Mouse (Mus musculus) hindbrain, embryonic 12.5 days (tissue): Measurements from ENCODE around the gene Scarb1. TPM values are rescaled to one million over a fixed set of nuclear protein-coding genes. Genes with fewer than 3 reads are reported as not detected.

Experiments
- ATAC-seq: fragments of 200-750 bp; cut with Nextera tagmentation; 2 replicates; pipeline ENCODE4 v1.8.0; 2017; ENCODE audit warnings: moderate TSS enrichment; ENCODE audit not compliant: low FRiP score
- H3K27ac ChIP-seq: fragments of 300-500 bp; sonication (generic); 2 replicates; pipeline ENCODE4 v1.5.1; 2016; ENCODE audit warnings: mild to moderate bottlenecking
- H3K27me3 ChIP-seq: fragments of 300-500 bp; sonication (generic); 2 replicates; pipeline ENCODE4 v1.6.1; 2016; ENCODE audit warnings: mild to moderate bottlenecking
- H3K36me3 ChIP-seq: fragments of 300-500 bp; sonication (generic); 2 replicates; pipeline ENCODE4 v1.6.1; 2016; ENCODE audit warnings: mild to moderate bottlenecking
- H3K4me1 ChIP-seq: fragments of 300-500 bp; sonication (generic); 2 replicates; pipeline ENCODE4 v1.6.1; 2016
- H3K4me2 ChIP-seq: fragments of 300-500 bp; sonication (generic); replicated peaks from 2 replicates; pipeline ENCODE4 v1.6.1; 2016; ENCODE audit warnings: mild to moderate bottlenecking
- H3K4me3 ChIP-seq: fragments of 300-500 bp; sonication (generic); 2 replicates; pipeline ENCODE4 v1.5.1; 2016; ENCODE audit warnings: mild to moderate bottlenecking
- H3K9ac ChIP-seq: fragments of 300-500 bp; sonication (generic); 2 replicates; pipeline ENCODE4 v1.6.1; 2016; ENCODE audit warnings: mild to moderate bottlenecking, moderate library complexity
- H3K9me3 ChIP-seq: fragments of 300-500 bp; sonication (generic); replicated peaks from 2 replicates; pipeline ENCODE4 v1.6.1; 2016; ENCODE audit warnings: mild to moderate bottlenecking
- WGBS: fragments of 180-500 bp; shearing (Covaris S2); methylation state at CpG from one replicate; pipeline ENCODE4 v1.1.7; 2016; 5-methylcytosine and 5-hydroxymethylcytosine counted together
- polyA plus RNA-seq: library from polyadenylated mRNA; unstranded; fragments of >200 nt; fragmentation: Nextera tagmentation; extraction: Ambion mirVana; gene quantifications from 2 replicates; pipeline ENCODE4 v1.2.1, GENCODE M21; 2016

Gene Scarb1
- polyA plus RNA-seq, 1 experiment from 2014 or later: 28.6 TPM

DNA sequence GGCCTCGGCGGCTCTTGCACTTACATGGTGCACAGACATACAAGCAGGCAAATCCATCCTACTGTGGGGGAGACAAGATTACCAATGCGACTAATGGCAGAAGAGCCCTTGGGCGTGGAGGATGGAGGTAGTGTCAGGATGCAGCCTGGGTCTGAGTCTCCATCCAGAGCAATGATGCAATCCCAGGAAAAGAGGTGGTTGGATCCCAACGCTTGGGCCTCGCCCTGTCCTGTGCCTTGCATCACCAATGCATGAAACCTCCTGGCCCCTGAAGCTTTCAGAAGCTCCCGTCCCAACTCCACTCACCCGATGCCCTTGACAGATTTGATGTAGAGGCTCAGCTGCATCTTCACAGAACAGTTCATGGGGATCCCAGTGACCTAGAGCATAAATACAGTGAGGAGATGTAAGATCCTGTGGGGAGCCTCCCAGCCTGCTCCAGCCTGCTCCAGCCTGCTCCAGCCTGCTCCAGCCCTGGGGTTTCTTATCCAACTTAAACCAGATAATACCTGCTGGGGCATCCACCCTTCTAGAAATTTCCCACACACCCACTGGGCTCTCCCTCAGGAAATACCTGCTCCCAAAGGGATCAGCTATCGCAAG, 53.7 kb downstream of the Scarb1 start:
- Histone ChIP-seq H3K27me3 (no peaks in the 10 kb centered on the region), H3K9me3 (no peaks in the 10 kb centered on the region), H3K4me1 (peaks cover 10% of the 10 kb centered on the region), H3K4me3 (no peak overlapping the region), H3K36me3 (0 out of 2 replicates have a peak, but pooled peaks cover 6% of the 10 kb centered on the region), H3K4me2 (no peak overlapping the region), H3K9ac (no peak overlapping the region), H3K27ac (no peak overlapping the region)
- WGBS: 95% methylated on average over 9 of the region's 9 CpGs
- no peak for ATAC-seq

DNA sequence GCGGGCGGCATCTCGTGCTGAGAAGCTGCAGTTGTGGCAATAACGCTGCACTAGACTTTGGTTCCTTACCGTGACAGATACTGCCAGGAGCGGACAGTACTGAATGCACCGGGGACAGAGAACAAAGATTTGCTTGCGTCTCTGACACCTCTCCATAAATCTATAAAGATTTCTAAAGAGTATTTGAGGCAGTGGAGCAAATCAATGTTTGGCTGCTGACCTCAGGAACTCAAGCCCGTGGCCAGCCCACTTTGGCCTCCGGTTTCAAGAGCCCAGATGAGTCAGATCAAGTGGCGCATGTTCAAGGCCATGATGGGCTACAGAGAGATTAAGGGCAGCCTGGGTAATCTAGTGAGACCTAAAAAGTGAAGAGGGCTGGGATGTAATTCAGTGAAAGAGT, 54.8 kb downstream of the Scarb1 start:
- Histone ChIP-seq H3K9me3 (no peaks in the 10 kb centered on the region), H3K36me3 (0 out of 2 replicates have a peak, but pooled peaks cover 6% of the 10 kb centered on the region), H3K4me1 (peaks cover 10% of the 10 kb centered on the region), H3K27me3 (no peaks in the 10 kb centered on the region), H3K4me3 (no peak overlapping the region), H3K4me2 (no peak overlapping the region), H3K27ac (no peak overlapping the region), H3K9ac (no peak overlapping the region)
- no peak for ATAC-seq
- 92% methylated on average over 11 of the region's 11 CpGs for WGBS

- WGBS: 13% methylated on average over 35 of the region's 35 CpGs
- Histone ChIP-seq H3K4me1 (peaks cover 18% of the 10 kb centered on the region), H3K9me3 (no peaks in the 10 kb centered on the region), H3K27me3 (no peaks in the 10 kb centered on the region), H3K9ac (peak overlapping the region; percentile 28), H3K4me3 (peak overlapping the region; percentile 26), H3K27ac (no peak overlapping the region), H3K4me2 (peak overlapping the region; percentile 55), H3K36me3 (0 out of 2 replicates have a peak, but pooled peaks cover 6% of the 10 kb centered on the region)
- ATAC-seq: peak; percentile 83
Measured at GRCm38 (mm10) chr5:125283748-125284640, 56.9 kb downstream of the Scarb1 start.

DNA sequence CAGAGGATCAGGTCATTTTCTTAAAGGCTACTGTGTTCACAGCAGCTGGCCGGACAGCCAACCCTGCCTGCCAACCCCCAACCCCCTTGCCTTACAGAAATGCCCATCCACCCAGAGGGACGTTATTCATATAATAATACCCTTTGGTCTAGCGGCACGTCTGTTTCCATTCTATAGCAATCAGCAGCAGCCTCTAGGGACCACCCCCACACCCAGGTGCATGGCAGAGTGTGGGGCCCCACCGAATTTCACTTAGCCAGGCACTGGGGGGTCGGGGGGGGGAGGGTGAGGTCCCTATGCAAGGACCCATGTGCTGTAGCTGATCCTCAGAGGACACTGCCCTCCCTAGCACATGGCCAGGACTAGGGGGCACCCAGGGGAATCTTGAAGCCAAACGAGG, 61.7 kb downstream of the Scarb1 start:
- ATAC-seq: 0 out of 2 replicates have a peak, but pooled peaks have one; percentile 21
- 49% methylated on average over 7 of the region's 7 CpGs for WGBS
- Histone ChIP-seq H3K9ac (0 out of 2 replicates have a peak overlapping the region, but pooled peaks have one; percentile 32), H3K36me3 (no peaks in the 10 kb centered on the region), H3K4me3 (no peak overlapping the region), H3K4me1 (peaks cover 17% of the 10 kb centered on the region), H3K27ac (no peak overlapping the region), H3K27me3 (no peaks in the 10 kb centered on the region), H3K9me3 (no peaks in the 10 kb centered on the region), H3K4me2 (no peak overlapping the region)

DNA sequence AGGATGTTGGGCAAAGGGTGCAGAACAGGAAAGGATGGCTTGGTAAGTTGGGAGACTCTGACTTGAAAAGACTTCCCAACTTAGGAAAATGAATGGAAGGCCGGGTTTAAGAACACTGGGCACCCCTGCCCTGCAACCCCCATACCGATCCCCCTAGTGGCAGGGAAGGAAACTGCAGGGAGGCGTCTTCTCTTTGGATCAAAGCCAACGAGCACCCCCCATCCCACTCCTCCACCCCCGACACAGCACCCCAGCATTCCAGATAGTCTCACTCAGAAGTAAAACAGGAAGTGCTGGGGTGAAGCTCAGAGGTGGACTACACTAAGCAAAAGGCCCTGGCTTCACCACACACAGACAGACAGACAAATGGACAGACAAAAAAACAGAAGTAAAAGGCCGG, 62.6 kb downstream of the Scarb1 start:
- Histone ChIP-seq H3K4me3 (no peak overlapping the region), H3K4me1 (peaks cover 17% of the 10 kb centered on the region), H3K27ac (no peak overlapping the region), H3K4me2 (no peak overlapping the region), H3K9me3 (no peaks in the 10 kb centered on the region), H3K9ac (no peak overlapping the region), H3K36me3 (no peaks in the 10 kb centered on the region), H3K27me3 (no peaks in the 10 kb centered on the region)
- 38% methylated on average over 6 of the region's 6 CpGs for WGBS
- no peak for ATAC-seq

- Histone ChIP-seq H3K27ac (no peak overlapping the region), H3K4me1 (peaks cover 17% of the 10 kb centered on the region), H3K27me3 (no peaks in the 10 kb centered on the region), H3K4me2 (no peak overlapping the region), H3K9me3 (no peaks in the 10 kb centered on the region), H3K36me3 (no peaks in the 10 kb centered on the region), H3K9ac (no peak overlapping the region), H3K4me3 (no peak overlapping the region)
- WGBS: 88% methylated on average over 6 of the region's 6 CpGs
- no peak for ATAC-seq
Measured at GRCm38 (mm10) chr5:125277313-125277712, 63.6 kb downstream of the Scarb1 start.

DNA sequence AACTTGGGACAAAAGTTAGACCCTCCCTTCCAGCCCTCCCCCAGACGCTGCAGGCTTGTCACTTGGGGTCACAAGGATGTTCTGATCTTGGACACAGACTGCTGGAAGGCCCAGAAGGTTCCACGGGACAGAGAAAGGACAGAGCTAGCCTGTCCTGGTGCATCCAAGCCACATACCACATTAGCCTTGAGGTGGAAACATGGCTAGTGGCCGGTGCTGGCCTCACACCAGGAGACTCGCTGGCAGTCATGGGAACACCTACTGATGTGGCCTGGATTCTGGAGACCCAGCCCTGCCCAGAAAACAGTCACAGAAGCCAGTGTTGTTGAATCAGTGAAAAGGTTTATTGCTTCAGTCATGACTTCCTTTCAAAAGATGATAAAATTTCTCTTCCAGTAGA, 64.1 kb downstream of the Scarb1 start:
- 77% methylated on average over 4 of the region's 4 CpGs for WGBS
- Histone ChIP-seq H3K36me3 (no peaks in the 10 kb centered on the region), H3K9ac (no peak overlapping the region), H3K27ac (no peak overlapping the region), H3K4me3 (no peak overlapping the region), H3K27me3 (0 out of 2 replicates have a peak, but pooled peaks cover under 1% of the 10 kb centered on the region), H3K9me3 (no peaks in the 10 kb centered on the region), H3K4me1 (peaks cover 17% of the 10 kb centered on the region), H3K4me2 (no peak overlapping the region)
- ATAC-seq: no peak

GRCm38 (mm10) chr5:125275315-125275714, 65.6 kb downstream of the Scarb1 start:
- Histone ChIP-seq H3K4me2 (no peak overlapping the region), H3K4me3 (no peak overlapping the region), H3K27me3 (0 out of 2 replicates have a peak, but pooled peaks cover 2% of the 10 kb centered on the region), H3K9me3 (no peaks in the 10 kb centered on the region), H3K36me3 (no peaks in the 10 kb centered on the region), H3K27ac (no peak overlapping the region), H3K4me1 (peaks cover 25% of the 10 kb centered on the region), H3K9ac (no peak overlapping the region)
- ATAC-seq: no peak
- WGBS: 87% methylated on average over 8 of the region's 8 CpGs

- WGBS: 94% methylated on average over 3 of the region's 3 CpGs
- no peaks in the 10 kb centered on the region for H3K9me3 ChIP-seq
- no peak for ATAC-seq
- peaks cover 24% of the 10 kb centered on the region for H3K4me1 ChIP-seq
- no peak overlapping the region for H3K4me2 ChIP-seq
- no peak overlapping the region for H3K9ac ChIP-seq
- 0 out of 2 replicates have a peak, but pooled peaks cover 2% of the 10 kb centered on the region for H3K27me3 ChIP-seq
- no peak overlapping the region for H3K4me3 ChIP-seq
- H3K27ac ChIP-seq: no peak overlapping the region
- no peaks in the 10 kb centered on the region for H3K36me3 ChIP-seq
Measured at GRCm38 (mm10) chr5:125274773-125275172, 66.1 kb downstream of the Scarb1 start.

DNA sequence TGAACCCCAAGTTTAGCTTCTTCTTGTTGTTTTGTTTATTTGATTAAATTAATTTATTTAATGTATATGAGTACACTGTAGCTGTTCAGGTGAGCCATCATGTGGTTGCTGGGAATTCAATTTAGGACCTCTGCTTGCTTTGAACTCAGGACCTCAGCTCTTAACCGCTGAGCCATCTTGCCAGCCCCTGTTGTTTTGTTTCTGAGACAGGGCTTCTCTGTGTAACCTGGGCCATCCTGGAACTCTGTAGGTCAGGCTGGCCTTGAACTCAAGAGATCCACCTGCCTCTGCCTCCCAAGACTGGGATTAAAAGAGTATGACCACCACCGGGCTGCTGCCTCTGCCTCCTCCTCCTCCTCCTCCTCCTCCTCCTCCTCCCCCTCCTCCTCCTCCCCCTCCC, 66.7 kb downstream of the Scarb1 start:
- 73% methylated on average over 2 of the region's 2 CpGs for WGBS
- Histone ChIP-seq H3K9ac (no peak overlapping the region), H3K27me3 (0 out of 2 replicates have a peak, but pooled peaks cover 2% of the 10 kb centered on the region), H3K9me3 (no peaks in the 10 kb centered on the region), H3K27ac (no peak overlapping the region), H3K4me2 (no peak overlapping the region), H3K36me3 (no peaks in the 10 kb centered on the region), H3K4me1 (peaks cover 18% of the 10 kb centered on the region), H3K4me3 (no peak overlapping the region)
- no peak for ATAC-seq

DNA sequence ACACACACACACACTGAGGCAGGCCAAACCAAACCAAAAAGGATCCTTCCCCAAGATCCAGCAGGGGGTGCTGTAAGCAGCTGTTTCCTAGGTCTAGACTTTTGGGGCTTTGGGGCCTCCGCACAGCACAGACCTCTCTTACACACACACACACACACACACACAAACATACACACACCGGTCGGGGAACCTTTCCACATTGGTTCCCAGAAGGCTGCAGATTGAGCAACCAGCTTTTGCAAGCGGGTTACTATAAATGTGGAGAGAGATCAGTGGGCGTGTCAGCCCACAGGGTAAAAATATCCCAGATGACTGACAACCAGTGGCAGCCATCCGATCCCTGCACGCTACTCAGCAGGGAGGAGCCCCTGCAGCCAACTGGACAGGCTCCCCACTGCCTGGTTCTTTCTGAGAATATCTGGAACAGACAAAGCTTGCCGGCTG, 67.2 kb downstream of the Scarb1 start:
- H3K9me3 ChIP-seq: no peaks in the 10 kb centered on the region
- no peaks in the 10 kb centered on the region for H3K36me3 ChIP-seq
- 29% methylated on average over 8 of the region's 8 CpGs for WGBS
- no peak overlapping the region for H3K4me2 ChIP-seq
- H3K9ac ChIP-seq: no peak overlapping the region; the same call in 1 of the 2 replicates
- 0 out of 2 replicates have a peak, but pooled peaks cover 2% of the 10 kb centered on the region for H3K27me3 ChIP-seq
- peaks cover 17% of the 10 kb centered on the region for H3K4me1 ChIP-seq
- H3K27ac ChIP-seq: no peak overlapping the region
- no peak overlapping the region for H3K4me3 ChIP-seq
- ATAC-seq: no peak

DNA sequence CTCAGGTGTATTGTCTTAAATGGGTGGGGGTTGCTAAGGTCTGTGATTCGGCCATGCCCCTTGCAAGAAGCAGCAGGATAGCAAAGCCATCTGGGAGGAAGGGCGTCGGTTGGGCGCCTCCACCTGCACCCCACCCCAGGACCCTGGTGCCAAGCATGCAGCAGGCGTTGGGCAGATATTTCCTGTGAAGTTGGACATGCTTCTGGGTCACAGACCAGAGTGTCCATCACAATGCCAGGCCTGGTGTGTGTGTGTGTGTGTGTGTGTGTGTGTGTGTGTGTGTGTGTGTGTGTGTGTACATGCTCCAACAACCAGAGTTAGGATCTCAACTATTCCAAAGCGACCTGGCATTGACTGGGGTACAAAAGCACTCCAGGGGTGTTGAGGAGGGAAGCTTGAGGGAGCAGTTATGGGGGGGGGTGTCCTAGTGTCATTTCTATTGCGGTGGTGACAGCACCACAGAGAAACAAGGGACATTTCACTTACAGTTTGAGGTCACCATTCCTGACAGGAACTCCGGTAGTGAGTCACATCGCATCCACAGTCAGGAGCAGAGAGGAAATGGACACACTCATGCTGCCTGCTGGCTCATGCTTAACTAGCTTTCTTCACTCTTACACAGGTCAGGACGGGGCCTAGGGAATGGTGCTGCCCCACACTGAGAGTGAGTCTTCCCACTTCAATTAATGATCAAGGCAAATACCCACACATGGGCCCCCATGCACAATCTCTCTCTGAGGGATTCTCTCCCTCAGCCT, 68.5 kb downstream of the Scarb1 start:
- Histone ChIP-seq H3K9ac (no peak overlapping the region), H3K4me1 (peaks cover 29% of the 10 kb centered on the region), H3K9me3 (no peaks in the 10 kb centered on the region), H3K36me3 (no peaks in the 10 kb centered on the region), H3K27me3 (0 out of 2 replicates have a peak, but pooled peaks cover 2% of the 10 kb centered on the region), H3K27ac (no peak overlapping the region), H3K4me2 (no peak overlapping the region), H3K4me3 (no peak overlapping the region)
- WGBS: 89% methylated on average over 10 of the region's 10 CpGs
- no peak for ATAC-seq
